Mouse (Mus musculus): ENCODE data around the gene Susd6.
A peak's percentile ranks its signal among the peaks of the same experiment; 100 is the strongest.
"Not testable (repeated sequence)": the region's sequence is repeated elsewhere in the genome, so short reads cannot be mapped to it uniquely, and the experiment has no call there.

The Susd6 gene

GRCm38 (mm10) chr12:80815298-80815697 lies 25.0 kb downstream of the Susd6 start:
- no peak for DNase-seq

- no peak for DNase-seq
Measured at GRCm38 (mm10) chr12:80815893-80816292, 25.6 kb downstream of the Susd6 start.

GRCm38 (mm10) chr12:80816380-80817086 lies 26.2 kb downstream of the Susd6 start:
- peak; percentile 96 for DNase-seq

- DNase-seq, result no peak
Measured at GRCm38 (mm10) chr12:80817697-80818235, 27.5 kb downstream of the Susd6 start.

DNA sequence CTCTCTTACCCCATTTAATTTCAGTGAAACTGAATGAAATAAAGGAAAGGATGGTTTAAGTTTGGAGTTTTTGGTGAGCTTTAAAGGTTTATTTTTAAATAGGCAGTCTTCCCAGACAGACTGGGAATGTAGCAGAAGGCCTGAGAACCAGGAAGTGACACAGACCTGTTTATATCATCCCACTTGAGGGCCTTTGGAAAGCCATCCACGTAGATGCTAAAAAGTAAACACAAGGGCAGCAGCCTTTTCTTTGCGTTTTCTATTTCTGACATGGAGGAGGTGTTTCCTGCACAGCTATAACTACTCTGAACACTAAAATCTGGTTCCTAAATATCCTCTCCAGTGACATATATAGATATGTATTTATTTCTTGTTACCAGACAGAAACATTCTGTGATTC lies 28.7 kb downstream of the Susd6 start:
- not testable (repeated sequence) for DNase-seq

DNA sequence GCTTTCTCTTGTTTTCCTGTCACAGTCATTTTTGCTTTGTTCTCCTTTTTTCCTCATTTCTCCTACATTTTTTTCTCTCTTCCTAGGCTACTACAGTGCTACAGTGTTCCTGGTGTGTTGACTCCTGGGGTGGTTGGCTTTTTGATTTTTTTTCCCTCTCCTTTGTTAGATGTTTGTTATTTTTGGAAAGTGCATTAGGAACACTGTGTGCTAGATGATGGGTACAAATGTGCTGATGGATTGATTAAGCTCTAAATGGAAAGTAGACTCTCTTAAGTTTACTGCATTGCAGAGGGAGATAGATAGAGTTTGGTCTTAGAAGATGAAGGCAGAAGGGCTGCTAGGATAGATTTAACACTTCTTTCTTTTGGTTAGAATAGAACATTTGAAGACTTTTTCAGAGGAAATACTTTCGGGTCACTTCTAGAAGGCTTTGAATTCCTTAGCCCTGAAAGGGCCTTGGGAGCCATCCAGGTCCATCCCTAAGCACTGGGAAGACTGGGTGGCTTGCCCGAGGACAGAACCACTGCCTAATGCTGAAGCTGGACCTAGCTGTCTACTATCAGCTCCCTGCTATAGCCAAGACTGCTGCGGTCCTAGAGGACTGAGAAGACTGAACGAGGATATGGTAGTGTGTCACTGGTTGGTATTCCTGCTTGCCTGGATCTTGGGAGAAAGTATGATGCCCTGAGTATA lies 31.1 kb downstream of the Susd6 start:
- no peak for DNase-seq

DNA sequence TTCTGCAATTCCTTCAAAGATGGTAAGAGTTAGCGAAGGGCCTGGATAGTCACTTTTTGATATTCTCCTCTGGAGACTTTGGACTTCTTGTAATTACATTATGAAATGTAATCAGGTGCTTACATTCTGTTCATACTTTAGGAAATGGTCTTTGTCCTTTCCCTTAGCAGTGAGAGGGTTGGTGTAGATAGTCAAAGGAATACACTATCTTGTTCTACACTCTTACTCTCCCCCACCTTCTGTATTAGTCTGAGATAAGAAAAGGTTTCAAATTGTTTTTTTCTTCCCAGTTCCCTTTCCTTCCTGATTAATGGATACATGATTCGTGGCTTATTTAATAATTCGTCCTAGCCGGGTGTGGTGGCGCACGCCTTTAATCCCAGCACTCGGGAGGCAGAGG lies 32.2 kb downstream of the Susd6 start:
- DNase-seq, result no peak

DNA sequence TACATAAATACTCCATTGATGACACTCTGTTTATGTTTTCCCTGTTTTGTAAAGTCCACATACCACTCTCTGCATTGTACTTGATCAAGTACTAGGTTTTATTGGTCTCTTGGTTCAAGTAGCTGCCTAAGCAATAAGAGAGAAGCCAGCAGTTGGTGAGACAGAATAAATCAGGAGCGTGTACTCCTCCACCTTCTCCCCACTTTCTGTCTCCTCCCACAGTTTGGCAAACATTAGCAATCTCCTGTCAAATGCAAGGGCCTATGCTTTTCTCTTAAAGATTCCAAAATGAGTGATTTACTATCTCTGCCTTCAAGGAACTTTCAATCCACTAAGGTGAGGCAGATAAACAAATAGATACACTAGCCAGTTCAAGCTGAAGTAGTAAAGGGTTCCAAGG lies 33.9 kb downstream of the Susd6 start:
- DNase-seq, result no peak

DNA sequence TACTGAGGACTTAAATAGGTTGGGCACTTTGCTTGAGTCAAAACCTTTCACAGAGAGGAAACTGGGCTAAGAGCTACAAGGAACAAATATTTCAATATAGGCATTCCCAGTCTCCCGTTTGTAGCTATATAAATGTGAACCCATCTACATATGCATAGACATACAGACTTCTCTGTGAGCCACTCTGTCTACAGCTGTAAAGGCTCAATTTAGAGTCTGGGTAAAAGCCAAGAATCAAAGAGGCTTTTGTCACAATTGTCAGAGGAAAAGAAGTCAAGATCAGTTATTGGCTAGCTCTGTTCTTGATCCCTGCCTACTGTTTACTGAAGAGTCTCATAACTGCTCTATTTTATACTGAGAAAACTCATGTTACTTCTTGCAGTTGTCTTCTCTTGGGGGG lies 36.1 kb downstream of the Susd6 start:
- DNase-seq, result no peak

- peak; percentile 56 for DNase-seq
Measured at GRCm38 (mm10) chr12:80827464-80828015, 37.2 kb downstream of the Susd6 start.

GRCm38 (mm10) chr12:80828020-80828419 lies 37.7 kb downstream of the Susd6 start:
- no peak for DNase-seq

DNA sequence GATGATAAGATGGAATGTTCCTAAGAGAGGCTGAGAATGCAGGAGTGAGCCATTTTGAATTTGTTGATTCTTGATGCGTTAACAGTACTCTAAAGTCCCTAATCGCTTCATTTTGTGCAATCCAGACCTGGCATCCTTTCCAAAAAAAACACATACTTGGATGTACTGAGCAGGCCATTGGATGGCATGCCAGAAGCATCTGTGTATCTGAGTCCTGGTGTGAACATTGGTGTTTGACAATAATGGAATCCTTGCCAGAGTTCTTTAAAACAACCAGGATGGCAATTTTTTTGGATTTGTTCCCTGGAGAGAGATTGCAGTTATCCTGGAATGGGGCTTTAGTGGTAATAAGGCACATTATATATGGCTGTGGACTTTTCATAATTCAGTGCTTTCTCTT lies 38.6 kb downstream of the Susd6 start:
- DNase-seq, result no peak

- no peak for DNase-seq
Measured at GRCm38 (mm10) chr12:80830211-80830610, 39.9 kb downstream of the Susd6 start.

DNA sequence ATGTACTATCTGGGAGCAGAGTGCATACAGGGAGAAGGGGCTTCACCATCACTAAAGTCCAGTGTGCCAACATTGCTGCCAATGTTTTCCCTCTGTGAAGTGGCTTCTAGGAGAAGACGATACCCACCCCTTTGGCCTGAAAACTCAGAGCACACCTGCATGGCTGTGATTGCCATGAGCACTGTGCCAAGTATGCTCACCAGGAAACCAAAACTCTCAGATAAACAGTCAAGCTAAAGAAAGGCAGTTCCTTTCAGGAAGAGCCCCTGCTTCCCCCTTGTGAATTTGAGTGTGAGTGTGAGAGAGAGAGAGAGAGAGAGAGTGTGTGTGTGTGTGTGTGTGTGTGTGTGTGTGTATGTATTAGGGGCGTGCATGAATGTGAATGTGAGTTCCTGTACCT lies 40.5 kb downstream of the Susd6 start:
- no peak for DNase-seq

GRCm38 (mm10) chr12:80832313-80832712 lies 42.0 kb downstream of the Susd6 start:
- no peak for DNase-seq

- no peak for DNase-seq
Measured at GRCm38 (mm10) chr12:80833541-80833940, 43.2 kb downstream of the Susd6 start.

- peak; percentile 69 for DNase-seq
Measured at GRCm38 (mm10) chr12:80834156-80834900, 44.0 kb downstream of the Susd6 start.

GRCm38 (mm10) chr12:80834901-80835570 lies 44.7 kb downstream of the Susd6 start:
- no peak for DNase-seq

DNA sequence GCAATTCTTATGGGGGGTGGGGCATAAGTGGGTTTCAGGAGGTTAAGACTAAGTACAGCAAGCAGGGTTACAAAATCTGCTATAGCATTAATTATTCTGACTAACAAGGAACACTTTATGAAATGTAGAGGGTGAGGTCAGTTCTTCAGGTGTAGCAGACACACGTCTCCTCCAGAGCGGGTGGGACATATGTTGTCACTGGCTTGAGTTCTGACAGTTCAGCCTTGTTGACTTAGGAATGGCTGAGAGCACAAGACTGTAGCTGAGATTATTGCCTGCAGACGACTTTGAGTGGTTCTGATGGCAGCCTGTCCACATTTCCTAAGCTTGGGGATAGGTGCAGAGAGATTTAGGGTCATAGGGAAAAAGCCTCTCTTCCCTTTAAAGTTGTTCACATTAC lies 47.3 kb downstream of the Susd6 start:
- DNase-seq, result no peak

DNA sequence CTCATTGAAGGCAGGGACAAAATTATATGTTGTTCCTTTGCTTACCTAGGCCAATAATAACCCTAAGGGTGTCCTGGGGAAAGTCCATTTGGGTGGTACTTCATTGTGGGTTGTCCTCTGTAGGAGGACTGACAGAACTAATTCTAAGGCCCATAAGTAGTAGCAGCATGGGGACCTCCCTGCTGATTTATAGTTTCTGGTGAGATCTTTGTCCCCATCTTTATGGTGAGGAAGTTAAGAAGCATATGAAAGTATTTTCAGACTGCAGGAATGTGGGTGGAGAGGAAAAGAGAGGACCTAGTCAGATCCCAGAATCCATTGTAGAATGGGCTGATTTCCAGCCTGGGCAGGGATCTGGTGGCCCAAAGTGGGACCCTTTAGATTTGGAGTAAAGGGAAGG lies 48.0 kb downstream of the Susd6 start:
- DNase-seq, result no peak

DNA sequence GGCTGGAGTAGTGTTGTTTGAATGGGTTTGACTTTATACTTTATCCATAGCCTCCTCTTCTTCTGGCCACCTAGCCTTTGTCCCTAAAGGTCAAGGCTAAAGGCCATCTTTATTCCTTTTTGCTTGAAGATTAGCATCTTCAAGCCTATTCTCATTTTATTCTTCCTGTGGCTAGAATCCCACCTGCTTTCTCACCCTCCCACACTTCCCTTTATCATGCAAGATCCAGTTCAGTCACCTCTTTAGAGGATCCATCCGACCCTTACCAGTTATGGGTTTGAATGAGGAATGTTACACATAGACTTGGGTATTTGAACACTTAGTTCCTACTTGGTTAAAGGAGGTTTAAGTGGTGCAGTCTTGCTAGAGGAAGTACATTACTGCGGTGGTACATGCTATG lies 48.5 kb downstream of the Susd6 start:
- no peak for DNase-seq

GRCm38 (mm10) chr12:80839631-80840030 lies 49.3 kb downstream of the Susd6 start:
- DNase-seq, result no peak

DNA sequence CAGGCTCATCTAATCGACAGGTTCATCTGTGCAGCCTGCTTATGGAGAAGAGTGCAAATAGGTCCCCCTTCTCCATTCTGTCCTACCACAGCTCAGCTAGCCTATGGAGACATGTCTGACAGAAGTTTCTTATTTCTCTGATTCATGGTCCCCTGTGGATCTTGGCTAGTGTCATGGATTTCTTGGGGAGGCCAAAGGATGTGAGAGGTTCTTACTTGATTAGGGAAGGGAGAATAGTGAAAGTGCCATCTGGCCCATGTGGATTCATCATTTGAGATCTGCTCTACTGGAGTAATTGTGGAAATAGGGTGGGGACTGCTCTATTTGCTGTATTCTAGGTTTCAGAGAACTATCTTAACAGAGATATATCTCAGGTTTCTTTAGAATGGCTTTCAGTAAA lies 51.3 kb downstream of the Susd6 start:
- DNase-seq, result peak; percentile 44

All from cerebellum, adult 9-11 months (tissue).